Comparison of ENCODE assay signal across 9 mouse cellular contexts in genomic region chr16:31947333-31947732, GRCm38 (mm10). TPM values are rescaled to one million over a fixed set of nuclear protein-coding genes. Genes with fewer than 3 reads are reported as not detected.
DNase-seq lines count a peak whose midpoint lies in the region; ATAC-seq and TF ChIP-seq lines count a peak whose summit lies in the region.
"Had no signal": no experiment of that assay in that cellular context is flagged by ENCODE, and none has a peak within 500 bp of the region (broad histone marks: within the 10 kb centered on the region; RNA-seq: fewer than 3 reads in every experiment).

No protein-coding gene starts in this region.

- peak overlapping the region; percentile 89 for H3ac ChIP-seq in C2C12 (ENCODE audit: control insufficient read depth, insufficient read length, low read depth)

- DNase-seq in gastrocnemius, adult 2 months = no peak
- DNase-seq in gastrocnemius, adult 18-20 months (ENCODE audit: low spot score) = no peak
- no peak for DNase-seq in testis, postnatal 10 days (ENCODE audit: low spot score)
- DNase-seq in adrenal gland, postnatal 14 days = no peak
- DNase-seq in spleen, postnatal 36 days (ENCODE audit: low spot score in 2 of 2) = no peak
- DNase-seq: layer of hippocampus, adult 9-11 months had no signal

- H3K79me3 ChIP-seq in C2C12 (ENCODE audit: low read depth) = peaks cover 53% of the 10 kb centered on the region

- H3K9me3 ChIP-seq in forebrain, embryonic 13.5 days (replicated peaks) = no peaks in the 10 kb centered on the region
- H3K9me3 ChIP-seq in liver, embryonic 16.5 days (replicated peaks; ENCODE audit: control insufficient read depth, low read length) = no peaks in the 10 kb centered on the region

- no peak for ATAC-seq in forebrain, embryonic 13.5 days
- no peak for ATAC-seq in liver, embryonic 16.5 days (ENCODE audit: low read depth)

- TF ChIP-seq CTCF in gastrocnemius, adult 2 months (IDR thresholded peaks at IDR 0.05) = no peak
- no peak for TF ChIP-seq CTCF in C2C12 (IDR thresholded peaks at IDR 0.05; ENCODE audit: control insufficient read depth, insufficient read depth, insufficient read length)

- H3K79me2 ChIP-seq in C2C12 (ENCODE audit: control insufficient read depth, insufficient read depth) = peaks cover 73% of the 10 kb centered on the region

- peaks cover 11% of the 10 kb centered on the region for H3K36me3 ChIP-seq in C2C12 (ENCODE audit: control insufficient read depth, insufficient read depth)
- H3K36me3 ChIP-seq in forebrain, embryonic 13.5 days (ENCODE audit: poor library complexity, severe bottlenecking) = peaks cover 33% of the 10 kb centered on the region
- H3K36me3 ChIP-seq in liver, embryonic 16.5 days (ENCODE audit: control insufficient read depth, insufficient read depth) = peaks cover 2% of the 10 kb centered on the region; the same call in 1 of the 2 replicates

- H3K9ac ChIP-seq in forebrain, embryonic 13.5 days = peak overlapping the region; percentile 90
- H3K9ac ChIP-seq in liver, embryonic 16.5 days (ENCODE audit: low read depth, low read length) = peak overlapping the region; percentile 80

- peak overlapping the region; percentile 91 for H3K4me2 ChIP-seq in forebrain, embryonic 13.5 days
- H3K4me2 ChIP-seq in liver, embryonic 16.5 days (ENCODE audit: low read depth, low read length) = peak overlapping the region; percentile 91

- intact Hi-C loops in gastrocnemius, adult 2 months (cut with DNase I) = loop anchor here (10.0 kb wide), 1 partner anchor 297 kb away; the partner anchor contains the start of genes Fbxo45 and Wdr53

- 34% methylated on average over 8 of the region's 8 CpGs for WGBS in forebrain, embryonic 13.5 days
- WGBS in liver, embryonic 16.5 days (ENCODE audit: insufficient replicate concordance) = 7% methylated on average over 8 of the region's 8 CpGs

- H3K27ac ChIP-seq in gastrocnemius, adult 2 months = peak overlapping the region; percentile 96
- peak overlapping the region; percentile 91; the same call in 1 of the 2 replicates for H3K27ac ChIP-seq in forebrain, embryonic 13.5 days
- peak overlapping the region; percentile 74 for H3K27ac ChIP-seq in liver, embryonic 16.5 days (ENCODE audit: low read length)

- H3K4me3 ChIP-seq in gastrocnemius, adult 2 months = peak overlapping the region; percentile 98
- H3K4me3 ChIP-seq in C2C12 (ENCODE audit: insufficient read depth, poor library complexity, severe bottlenecking) = peak overlapping the region; percentile 87
- H3K4me3 ChIP-seq in forebrain, embryonic 13.5 days = peak overlapping the region; percentile 94
- H3K4me3 ChIP-seq in liver, embryonic 16.5 days (ENCODE audit: low read depth, low read length) = peak overlapping the region; percentile 91

- no peaks in the 10 kb centered on the region for H3K27me3 ChIP-seq in C2C12 (ENCODE audit: control insufficient read depth, insufficient read depth, insufficient read length)
- H3K27me3 ChIP-seq in forebrain, embryonic 13.5 days = no peaks in the 10 kb centered on the region
- no peaks in the 10 kb centered on the region for H3K27me3 ChIP-seq in liver, embryonic 16.5 days (ENCODE audit: control insufficient read depth, insufficient read depth, low read depth, low read length)

- H3K4me1 ChIP-seq in forebrain, embryonic 13.5 days = peaks cover 50% of the 10 kb centered on the region
- H3K4me1 ChIP-seq in liver, embryonic 16.5 days (ENCODE audit: control insufficient read depth, low read depth, low read length) = peaks cover 26% of the 10 kb centered on the region

TF ChIP-seq in C2C12, 6 proteins besides CTCF, POLR2A, EP300 and RAD21:
- no peak for TF ChIP-seq MAX (IDR thresholded peaks at IDR 0.05)
- no peak for TF ChIP-seq FOSL1 (IDR thresholded peaks at IDR 0.05; ENCODE audit: insufficient read depth, low read length, poor library complexity, severe bottlenecking)
- TF ChIP-seq MYOG (IDR thresholded peaks at IDR 0.05; ENCODE audit: control insufficient read depth, extremely low read depth, insufficient read length) = no peak
- no peak for TF ChIP-seq USF1 (IDR thresholded peaks at IDR 0.05; ENCODE audit: low read depth)
- TF ChIP-seq CEBPB (IDR thresholded peaks at IDR 0.05; ENCODE audit: low read depth) = no peak
- no peak for TF ChIP-seq MYOD1 (IDR thresholded peaks at IDR 0.05; ENCODE audit: control insufficient read depth, insufficient read length, low read depth)
TF ChIP-seq in C2C12: peak in this region for 0.

RNA-seq across cellular contexts. Expression of gene 0610012G03Rik, which starts 1.0 kb away (rescaled TPM):
- total RNA-seq in gastrocnemius, adult 2 months (2021) = 10 to 100 TPM; 52.1 to 66.5 TPM
- total RNA-seq in gastrocnemius, adult 18-20 months (2021) = 10 to 100 TPM; 52.7 to 56.6 TPM
- polyA plus RNA-seq in C2C12 (2012; fragmentation: generic; extraction: Trizol) = 46.3 TPM
- polyA plus RNA-seq in forebrain, embryonic 13.5 days (2015; fragmentation: Nextera tagmentation; extraction: Ambion mirVana) = 99.7 and 103 TPM in 2 replicates
- 36.7 and 37.4 TPM in 2 replicates for polyA plus RNA-seq in liver, embryonic 16.5 days (2015; fragmentation: Nextera tagmentation; extraction: Ambion mirVana)
- 54.2 and 55.0 TPM in 2 replicates for total RNA-seq in adrenal gland, postnatal 14 days (2021)

RNA-seq across cellular contexts. Expression of gene Ncbp2, which starts 1.0 kb away (rescaled TPM):
- total RNA-seq in gastrocnemius, adult 2 months (2021) = 10 to 100 TPM; 11.5 to 17.9 TPM
- total RNA-seq in gastrocnemius, adult 18-20 months (2021) = 10 to 100 TPM; 12.4 to 13.6 TPM
- polyA plus RNA-seq in C2C12 (2012; fragmentation: generic; extraction: Trizol) = 34.4 TPM
- polyA plus RNA-seq in forebrain, embryonic 13.5 days (2015; fragmentation: Nextera tagmentation; extraction: Ambion mirVana) = 121 TPM in 2 replicates
- 25.8 and 26.8 TPM in 2 replicates for polyA plus RNA-seq in liver, embryonic 16.5 days (2015; fragmentation: Nextera tagmentation; extraction: Ambion mirVana)
- 48.6 and 51.0 TPM in 2 replicates for total RNA-seq in adrenal gland, postnatal 14 days (2021)

RNA-seq across cellular contexts. Expression of gene Pigz, which starts 13.7 kb away (rescaled TPM):
- total RNA-seq in gastrocnemius, adult 2 months (2021) = under 1 TPM; 0.20 to 0.71 TPM
- 1 to 10 TPM in 1 of 2 experiments, under 1 TPM in 1; 0.33 to 1.2 TPM for total RNA-seq in gastrocnemius, adult 18-20 months (2021)
- 0.05 TPM for polyA plus RNA-seq in C2C12 (2012; fragmentation: generic; extraction: Trizol)
- polyA plus RNA-seq in forebrain, embryonic 13.5 days (2015; fragmentation: Nextera tagmentation; extraction: Ambion mirVana) = 1.8 and 2.4 TPM in 2 replicates
- polyA plus RNA-seq in liver, embryonic 16.5 days (2015; fragmentation: Nextera tagmentation; extraction: Ambion mirVana) = 0.37 and 0.48 TPM in 2 replicates
- 1.1 and 1.3 TPM in 2 replicates for total RNA-seq in adrenal gland, postnatal 14 days (2021)

RNA-seq across cellular contexts. Expression of gene Senp5, which starts 55.8 kb away (rescaled TPM):
- total RNA-seq in gastrocnemius, adult 2 months (2021) = 10 to 100 TPM; 10.3 to 12.8 TPM
- 10 to 100 TPM; 10.8 to 11.9 TPM for total RNA-seq in gastrocnemius, adult 18-20 months (2021)
- 11.0 TPM for polyA plus RNA-seq in C2C12 (2012; fragmentation: generic; extraction: Trizol)
- 17.1 and 19.5 TPM in 2 replicates for polyA plus RNA-seq in forebrain, embryonic 13.5 days (2015; fragmentation: Nextera tagmentation; extraction: Ambion mirVana)
- 4.9 and 5.4 TPM in 2 replicates for polyA plus RNA-seq in liver, embryonic 16.5 days (2015; fragmentation: Nextera tagmentation; extraction: Ambion mirVana)
- total RNA-seq in adrenal gland, postnatal 14 days (2021) = 20.8 and 22.1 TPM in 2 replicates
